Mouse (Mus musculus) heart, adult 10 weeks (tissue): Measurements from ENCODE around the gene Gm17727. TPM values are rescaled to one million over a fixed set of nuclear protein-coding genes. Genes with fewer than 3 reads are reported as not detected.

Experiments used
- polyA plus RNA-seq: library from polyadenylated mRNA; stranded (reverse); fragments of 350-450 nt; fragmentation: Illumina TruSeq; extraction: RNeasy Lipid Tissue Mini Kit (QIAGEN cat#74804); gene quantifications from one replicate; pipeline ENCODE4 v1.2.3, GENCODE M21; 2014; ENCODE audit warnings: low read depth, low replicate concordance

Gm17727 gene
- not detected for polyA plus RNA-seq

DNA sequence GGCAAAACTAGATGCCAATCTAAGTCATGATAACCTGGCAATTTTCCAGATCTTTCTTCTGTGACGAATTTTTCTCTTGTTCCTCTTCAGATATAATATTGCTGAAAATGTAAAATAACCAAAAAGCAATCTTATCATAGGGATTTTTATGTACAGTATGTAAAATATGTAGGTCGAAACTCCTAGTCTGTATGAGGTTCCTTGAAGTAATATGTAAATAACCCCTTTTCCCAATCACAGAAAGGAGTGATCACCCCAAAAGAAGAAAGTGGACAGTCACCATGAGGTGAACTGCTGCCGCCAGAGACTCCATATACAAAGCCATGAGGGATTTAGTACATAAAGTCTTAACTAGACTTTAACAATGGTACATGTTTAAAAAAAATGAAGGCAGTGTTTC lies at the start of gene Gm17727:
Gene Gm17727 (minus strand): TSS at position 101 of the 400 bp plus-strand sequence.

DNA sequence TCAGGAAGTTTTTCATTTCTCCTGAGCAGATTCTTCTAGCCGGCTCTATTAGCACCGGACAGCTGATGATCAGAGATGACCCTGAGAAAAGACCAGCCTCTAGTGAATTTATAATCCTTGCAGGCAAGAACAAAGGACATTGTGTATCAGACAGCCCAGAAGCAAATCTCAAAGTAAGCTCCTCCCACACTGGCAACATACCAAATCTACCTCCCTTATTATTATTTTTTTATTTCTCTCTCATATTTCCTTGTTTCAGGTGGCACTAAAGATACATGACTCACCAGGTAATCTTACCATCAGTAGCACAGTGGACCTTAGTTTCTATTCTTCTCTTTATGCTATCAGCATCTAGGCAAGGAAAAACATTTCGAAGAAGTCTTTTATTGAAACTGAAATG lies 12.1 kb upstream of the Gm17727 start, which contains the start of the genes Gm27235 and D730048I06Rik:
Gene Gm27235 (minus strand): TSS at position 101 of the 400 bp plus-strand sequence.
Gene D730048I06Rik (minus strand): TSS at position 112 of the 400 bp plus-strand sequence.

DNA sequence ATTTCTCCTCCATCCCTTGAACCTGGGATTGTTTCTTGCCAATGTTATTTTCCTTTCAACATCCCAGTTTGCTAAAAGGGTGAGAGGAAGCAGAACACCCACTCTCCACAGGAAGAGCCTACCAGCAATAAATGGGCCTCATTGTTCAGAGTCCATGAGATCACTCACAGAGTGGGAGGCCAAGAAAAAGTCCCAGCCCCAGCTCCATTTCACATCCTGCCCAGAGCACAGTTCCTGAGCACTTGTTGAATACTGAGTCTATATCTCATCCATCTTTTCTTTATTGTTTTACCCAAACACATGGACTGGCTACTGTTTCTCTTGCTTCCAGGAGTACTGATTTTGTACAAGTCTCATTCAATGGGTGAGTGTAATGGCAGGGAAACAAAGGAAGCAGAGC lies 37.2 kb downstream of the Gm17727 start, which contains the start of gene Gm17677:
Gene Gm17677 (plus strand): TSS at position 301 of the 400 bp plus-strand sequence.

Other genes starting within 250 kb of the Gm17727 start
- gene Ddx25, start 219.6 kb downstream of the Gm17727 start, polyA plus RNA-seq = not detected
- gene Pus3, start 219.5 kb downstream of the Gm17727 start, polyA plus RNA-seq = 9.0 TPM
- gene Pate2, start 207.8 kb downstream of the Gm17727 start, polyA plus RNA-seq = not detected
- gene Hyls1, start 207.7 kb downstream of the Gm17727 start, polyA plus RNA-seq = 2.3 TPM
- gene Pate4, start 166.2 kb downstream of the Gm17727 start, polyA plus RNA-seq = not detected
- gene Pate3, start 129.9 kb downstream of the Gm17727 start, polyA plus RNA-seq = not detected
- gene Pate1, start 90.7 kb downstream of the Gm17727 start, polyA plus RNA-seq = not detected
- not detected for gene Gm17677, start 37.1 kb downstream of the Gm17727 start, polyA plus RNA-seq
- not detected for gene Gm27235, start 12.0 kb upstream of the Gm17727 start, polyA plus RNA-seq
- not detected for gene D730048I06Rik, start 12.0 kb upstream of the Gm17727 start, polyA plus RNA-seq
- not detected for gene 9230110F15Rik, start 66.0 kb upstream of the Gm17727 start, polyA plus RNA-seq
- gene 9230113P08Rik, start 130.3 kb upstream of the Gm17727 start, polyA plus RNA-seq = not detected